Mouse (Mus musculus): ENCODE results near the gene Olfr279.

Gene Olfr279

DNA sequence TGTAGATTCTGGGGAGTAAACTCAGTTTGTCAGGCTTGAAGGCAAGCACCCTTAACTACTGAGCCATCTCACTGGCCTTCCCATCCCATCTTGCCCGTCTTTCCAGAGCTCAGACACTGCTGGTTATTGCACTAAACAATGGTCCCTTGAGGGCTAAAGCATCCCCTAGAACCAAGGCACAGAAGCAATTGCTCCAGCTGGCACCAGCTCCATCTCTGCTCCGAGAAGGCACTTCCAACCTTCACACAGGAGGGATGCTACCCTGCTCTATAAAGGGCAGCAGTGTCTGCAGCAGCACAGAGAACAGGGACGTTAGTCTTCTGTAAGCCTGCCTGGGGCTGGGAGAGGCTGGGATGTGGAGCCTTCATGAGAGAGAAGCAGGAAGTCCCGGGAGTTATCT lies at the start of gene Olfr279:
Gene Olfr279 (plus strand): TSS at position 301 of the 400 bp plus-strand sequence.
- DNase-seq (ENCODE audit: extremely low read depth, low read depth, low spot score): no peak

GRCm38 (mm10) chr15:98444561-98444960 lies 47.6 kb upstream of the Olfr279 start:
- DNase-seq (ENCODE audit: extremely low read depth, low read depth, low spot score): no peak

DNA sequence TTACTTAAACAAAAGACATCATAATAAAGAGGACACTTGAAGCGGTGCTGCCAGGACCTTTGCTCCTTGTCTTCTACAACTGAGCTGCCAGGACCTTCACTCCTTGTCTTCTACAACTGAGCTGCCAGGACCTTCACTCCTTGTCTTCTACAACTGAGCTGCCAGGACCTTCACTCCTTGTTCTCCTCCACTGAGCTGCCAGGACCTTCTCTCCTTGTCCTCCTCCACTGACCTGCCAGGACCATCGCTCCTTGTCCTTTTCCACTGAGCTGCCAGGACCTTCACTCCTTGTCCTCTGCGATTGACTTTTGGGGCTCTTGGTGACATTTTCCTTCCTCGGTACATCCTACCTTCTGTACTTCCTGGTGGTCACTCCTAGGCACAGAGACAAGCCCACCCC lies 43.7 kb upstream of the Olfr279 start:
- DNase-seq (ENCODE audit: extremely low read depth, low read depth, low spot score): no peak

GRCm38 (mm10) chr15:98452288-98452687 lies 39.9 kb upstream of the Olfr279 start, which contains the start of gene Olfr281:
Gene Olfr281 (plus strand): TSS chr15:98452588.
- no peak for DNase-seq (ENCODE audit: extremely low read depth, low read depth, low spot score)

DNA sequence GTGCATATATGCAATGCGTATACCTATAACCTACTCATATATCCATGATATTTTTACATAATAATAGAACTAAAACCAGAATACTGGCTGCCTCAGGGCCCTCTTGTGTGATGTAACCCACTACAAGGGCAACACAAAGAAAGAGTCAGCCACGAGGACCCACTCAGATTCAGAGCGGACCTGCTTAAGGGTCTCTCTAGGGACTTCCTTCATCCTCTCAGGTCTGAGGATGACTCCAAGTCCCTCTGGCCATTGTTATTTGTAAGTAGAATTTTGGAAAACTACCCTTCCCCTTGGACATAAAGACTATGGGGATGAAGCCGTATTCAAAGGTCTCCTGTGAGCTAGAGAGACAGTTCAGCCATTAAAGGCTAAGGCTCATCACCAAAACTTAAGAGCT lies 22.6 kb upstream of the Olfr279 start, which contains the start of gene OR5BS1P:
Gene OR5BS1P (plus strand): TSS at position 301 of the 400 bp plus-strand sequence.
- DNase-seq (ENCODE audit: extremely low read depth, low read depth, low spot score): no peak

- no peak for DNase-seq (ENCODE audit: extremely low read depth, low read depth, low spot score)
These were observed 20.7 kb upstream of the Olfr279 start for GRCm38 (mm10) chr15:98471539-98471938.

DNA sequence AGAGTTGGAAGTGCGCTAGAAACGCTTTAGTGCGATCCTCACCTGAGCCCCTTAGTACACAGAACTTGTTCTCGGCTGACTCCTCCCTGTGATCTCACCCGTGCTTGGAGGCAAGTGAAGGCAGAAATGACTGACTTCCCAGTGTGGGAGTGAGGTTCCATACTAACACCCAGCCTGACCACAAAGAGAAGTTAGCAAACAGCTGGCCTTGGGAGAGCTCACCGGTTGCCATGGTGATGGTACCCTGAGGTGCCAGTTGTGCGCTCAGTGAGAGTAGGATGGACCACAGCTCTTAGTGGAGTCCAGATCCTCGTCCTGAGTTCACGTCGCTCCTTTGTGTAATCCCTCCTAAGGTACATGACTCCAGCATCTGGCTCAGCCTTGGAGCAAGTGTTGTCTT lies 17.2 kb upstream of the Olfr279 start:
- no peak for DNase-seq (ENCODE audit: extremely low read depth, low read depth, low spot score)

- DNase-seq (ENCODE audit: extremely low read depth, low read depth, low spot score): no peak
These were observed 16.8 kb upstream of the Olfr279 start for GRCm38 (mm10) chr15:98475382-98475781.

GRCm38 (mm10) chr15:98476281-98476680 lies 15.9 kb upstream of the Olfr279 start:
- DNase-seq (ENCODE audit: extremely low read depth, low read depth, low spot score): no peak

DNA sequence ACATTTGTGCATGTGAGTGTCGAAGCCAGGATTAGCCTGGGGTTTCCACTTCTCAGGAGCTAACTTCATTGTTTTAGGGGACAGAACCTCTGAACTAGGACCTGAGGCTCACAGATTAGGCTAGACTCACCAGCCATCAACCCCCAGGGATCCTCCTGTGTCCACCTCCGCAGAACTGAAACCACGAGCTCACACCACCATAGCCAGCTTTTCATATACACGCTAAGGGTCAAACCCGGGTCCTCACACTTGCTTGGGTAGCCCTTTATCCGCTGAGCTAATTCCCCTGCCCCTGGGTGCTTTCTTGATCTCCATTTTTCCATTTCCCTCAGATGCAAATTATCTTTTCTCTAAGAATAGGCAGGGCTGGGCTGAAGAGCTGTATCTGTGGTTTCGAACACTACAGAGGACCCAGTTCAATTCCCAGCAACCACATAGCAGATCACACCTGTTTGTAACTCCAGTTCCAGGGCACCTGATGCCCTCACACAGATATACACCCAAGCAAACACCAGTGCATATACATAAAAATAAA lies 12.6 kb upstream of the Olfr279 start:
- DNase-seq (ENCODE audit: extremely low read depth, low read depth, low spot score): no peak

DNA sequence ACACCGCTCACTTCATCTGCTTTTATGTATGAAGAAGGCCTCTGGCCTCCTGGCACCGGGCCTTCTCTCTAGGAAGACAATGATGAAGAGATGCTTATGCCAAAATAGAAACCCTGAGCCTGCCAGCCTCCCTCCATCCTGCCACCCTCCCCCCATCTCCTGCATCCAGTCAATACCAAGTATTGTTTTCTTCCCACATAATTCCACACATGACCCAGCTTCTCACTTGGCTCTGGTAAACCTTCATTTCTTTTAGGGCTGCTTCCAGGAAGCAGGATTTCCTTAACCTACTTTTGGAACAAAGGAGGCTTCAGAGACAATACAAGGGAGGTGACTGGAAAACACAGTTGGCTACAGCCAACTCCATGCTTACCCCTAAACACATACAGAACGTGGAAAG lies 9.5 kb upstream of the Olfr279 start, which contains the start of gene Lalba:
Gene Lalba (minus strand): TSS at position 21 of the 400 bp plus-strand sequence.
- no peak for DNase-seq (ENCODE audit: extremely low read depth, low read depth, low spot score)

DNA sequence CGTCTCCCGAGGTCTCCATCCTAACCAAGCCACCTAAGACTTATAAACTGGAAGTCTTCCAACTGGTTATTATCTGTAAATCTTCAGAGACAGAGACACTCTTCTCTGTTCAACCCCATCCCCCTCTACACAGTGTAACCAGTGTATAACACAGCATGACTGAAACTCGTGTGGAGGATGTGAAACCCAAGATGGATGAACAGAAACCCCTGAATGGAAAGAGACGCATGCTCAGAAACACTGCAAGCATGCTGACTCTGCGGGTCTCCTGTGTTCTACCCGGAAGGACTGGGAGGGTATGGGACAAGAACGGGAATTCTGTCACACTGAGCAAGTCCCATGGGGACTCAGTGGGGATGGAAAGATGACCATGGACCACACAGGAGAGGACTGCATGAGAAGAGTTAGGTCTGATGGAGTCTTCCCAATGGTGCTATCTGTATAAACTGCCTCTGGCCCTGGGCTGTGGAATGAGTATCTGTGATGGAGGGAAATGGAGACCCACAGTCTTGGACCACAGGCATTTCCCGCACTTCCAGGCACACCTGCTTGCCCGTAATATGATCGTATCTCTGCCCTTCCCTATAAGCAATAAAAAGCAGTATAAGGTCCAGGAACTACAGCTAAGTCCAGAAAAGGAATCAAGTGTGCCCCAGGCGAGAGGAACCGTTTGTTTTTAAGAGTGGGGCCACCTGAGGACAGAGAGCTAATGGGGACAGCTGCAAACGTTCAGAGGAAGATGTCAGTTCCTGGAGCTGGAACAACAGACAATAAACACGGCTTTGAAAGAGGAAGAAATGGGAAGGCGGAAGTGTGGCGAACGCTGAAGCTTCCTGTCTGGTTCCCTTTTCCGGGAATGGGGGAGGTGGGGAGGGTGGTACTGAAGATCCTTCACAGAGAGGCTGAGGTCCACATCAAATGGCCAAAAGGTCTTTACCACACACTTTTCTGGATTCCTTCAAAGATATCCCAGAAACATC lies 8.0 kb upstream of the Olfr279 start:
- DNase-seq (ENCODE audit: extremely low read depth, low read depth, low spot score): no peak

GRCm38 (mm10) chr15:98486433-98487021 lies 5.7 kb upstream of the Olfr279 start:
- no peak for DNase-seq (ENCODE audit: extremely low read depth, low read depth, low spot score)

- no peak for DNase-seq (ENCODE audit: extremely low read depth, low read depth, low spot score)
These were observed 870 bp upstream of the Olfr279 start for GRCm38 (mm10) chr15:98491332-98491731.

DNA sequence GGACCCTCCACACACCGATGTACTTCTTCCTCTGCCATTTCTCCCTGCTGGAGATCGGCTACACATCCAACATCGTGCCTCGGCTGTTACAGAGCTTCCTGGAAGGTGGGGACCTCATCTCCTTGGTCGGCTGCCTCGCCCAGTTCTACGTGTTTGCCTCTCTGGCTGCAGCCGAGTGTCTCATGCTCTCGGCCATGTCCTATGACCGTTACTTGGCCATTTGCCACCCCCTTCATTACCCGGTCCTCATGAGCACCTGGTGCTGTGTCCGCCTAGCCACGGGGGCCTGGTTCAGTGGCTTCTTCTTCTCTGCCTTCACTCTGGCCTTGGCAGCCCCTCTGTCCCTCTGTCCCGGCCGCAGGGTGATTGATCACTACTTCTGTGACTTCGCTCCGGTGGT lies 5.4 kb downstream of the Olfr279 start:
- DNase-seq (ENCODE audit: extremely low read depth, low read depth, low spot score): no peak

- no peak for DNase-seq (ENCODE audit: extremely low read depth, low read depth, low spot score)
These were observed 11.1 kb downstream of the Olfr279 start for GRCm38 (mm10) chr15:98503317-98503716.

GRCm38 (mm10) chr15:98504514-98504913 lies 12.3 kb downstream of the Olfr279 start:
- no peak for DNase-seq (ENCODE audit: extremely low read depth, low read depth, low spot score)

GRCm38 (mm10) chr15:98506253-98506957 lies 14.2 kb downstream of the Olfr279 start:
- no peak for DNase-seq (ENCODE audit: extremely low read depth, low read depth, low spot score)

DNA sequence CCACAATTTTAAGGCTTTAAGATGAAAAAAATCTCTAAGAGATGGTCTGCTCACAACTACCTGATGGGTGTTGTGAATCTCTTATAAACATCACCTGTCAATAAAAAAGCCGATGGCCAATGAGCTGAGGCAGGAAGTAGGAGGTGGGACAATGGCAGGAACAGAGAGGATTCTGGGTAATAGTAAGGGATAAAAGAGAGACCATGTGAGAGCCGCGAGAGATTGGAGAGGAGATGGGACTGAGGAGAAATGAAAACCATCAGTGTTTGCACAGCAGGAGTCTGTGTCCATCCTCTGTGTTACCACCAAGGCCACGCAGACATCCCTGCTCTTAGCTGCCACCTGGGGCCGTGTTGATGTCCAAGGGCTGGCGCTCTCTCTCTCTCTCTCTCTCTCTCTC lies 15.1 kb downstream of the Olfr279 start:
- no peak for DNase-seq (ENCODE audit: extremely low read depth, low read depth, low spot score)

DNA sequence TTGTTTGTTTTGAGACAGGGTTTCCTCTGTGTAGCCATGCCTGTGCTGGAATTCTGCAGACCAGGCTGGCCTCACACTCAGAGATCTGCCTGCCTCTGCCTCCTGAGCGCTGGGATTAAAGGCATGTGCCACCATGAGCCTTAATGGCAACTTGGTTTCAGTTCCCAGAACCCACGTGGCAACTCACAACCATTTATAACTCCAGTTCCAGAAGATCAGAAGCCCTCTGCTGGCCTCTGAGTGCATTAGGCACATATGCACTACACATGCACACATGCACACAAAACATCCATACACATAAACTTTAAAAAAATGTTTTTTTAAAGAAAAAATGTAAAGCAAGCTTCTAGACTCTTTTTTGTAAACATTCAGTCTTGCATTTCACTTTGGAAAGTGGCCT lies 17.2 kb downstream of the Olfr279 start:
- no peak for DNase-seq (ENCODE audit: extremely low read depth, low read depth, low spot score)

Measured in fat pad, adult 2 months (tissue).